Mouse (Mus musculus): Measurements from ENCODE around the gene Gm49661.

Gene Gm49661

DNA sequence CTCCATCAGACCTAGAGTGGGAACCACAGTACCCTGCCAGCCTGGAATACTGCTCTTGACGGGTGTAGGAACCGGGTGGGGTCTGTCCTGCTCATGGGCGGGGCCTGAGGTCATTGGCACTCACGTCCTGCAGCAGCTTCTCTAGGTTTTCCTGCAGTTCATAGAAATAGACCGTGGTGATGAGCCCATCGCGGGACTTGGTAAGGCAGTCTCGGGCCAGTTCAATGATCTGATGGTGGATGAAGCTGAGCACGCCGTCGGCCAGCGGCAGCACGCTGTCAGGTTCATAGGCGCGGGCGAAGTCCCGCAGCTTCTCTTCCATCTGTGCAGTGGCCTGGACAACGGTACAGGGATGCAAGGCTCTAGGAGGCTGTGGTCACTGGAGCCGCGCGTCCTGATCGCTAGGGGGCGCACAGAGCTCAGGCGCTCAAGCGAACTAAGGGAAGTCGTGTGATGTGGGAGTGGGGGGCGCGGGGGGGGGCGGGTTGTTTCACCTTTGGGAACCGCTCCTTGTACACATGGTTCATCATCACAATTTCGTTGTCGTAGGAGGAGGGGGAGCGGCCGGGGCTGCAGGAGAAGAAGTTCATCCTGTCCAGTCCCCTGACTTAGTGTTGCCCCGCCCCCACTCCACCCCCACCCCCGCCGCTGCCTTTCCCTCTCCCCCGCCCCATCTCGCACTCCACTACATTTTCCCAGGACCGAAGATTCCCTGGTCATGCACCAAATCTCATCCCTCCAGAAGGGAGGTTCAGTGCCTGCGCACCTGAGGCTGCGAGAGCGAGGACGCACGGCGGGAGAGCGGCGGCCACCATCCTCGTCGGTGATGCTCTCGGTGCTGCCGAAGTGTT, 40.6 kb downstream of the Gm49661 start:
- DNase-seq, result no peak

- DNase-seq, result no peak
Observed at GRCm38 (mm10) chr8:84927513-84927912, 41.7 kb downstream of the Gm49661 start.

DNA sequence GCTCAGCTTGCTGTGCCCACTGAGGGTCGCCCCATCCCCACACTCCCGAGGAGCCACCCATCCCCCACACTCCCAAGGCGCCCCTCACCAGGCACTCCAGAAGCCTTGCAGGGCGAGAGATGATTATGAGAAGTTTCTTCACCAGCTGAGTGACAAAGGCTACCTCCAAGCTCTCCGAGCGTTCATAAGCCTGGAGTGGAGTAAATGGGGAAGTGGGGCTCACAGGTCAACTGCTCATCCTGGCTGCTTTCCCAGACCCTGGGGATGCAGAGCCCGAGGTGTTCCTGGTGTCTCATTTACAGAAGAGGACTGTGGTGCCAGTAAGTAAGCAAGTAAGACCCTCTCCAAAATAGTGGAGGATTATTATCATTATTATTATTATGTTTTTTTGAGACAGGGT, 43.7 kb downstream of the Gm49661 start:
- no peak for DNase-seq

- no peak for DNase-seq
Observed at GRCm38 (mm10) chr8:84921596-84921995, 47.6 kb downstream of the Gm49661 start.

DNA sequence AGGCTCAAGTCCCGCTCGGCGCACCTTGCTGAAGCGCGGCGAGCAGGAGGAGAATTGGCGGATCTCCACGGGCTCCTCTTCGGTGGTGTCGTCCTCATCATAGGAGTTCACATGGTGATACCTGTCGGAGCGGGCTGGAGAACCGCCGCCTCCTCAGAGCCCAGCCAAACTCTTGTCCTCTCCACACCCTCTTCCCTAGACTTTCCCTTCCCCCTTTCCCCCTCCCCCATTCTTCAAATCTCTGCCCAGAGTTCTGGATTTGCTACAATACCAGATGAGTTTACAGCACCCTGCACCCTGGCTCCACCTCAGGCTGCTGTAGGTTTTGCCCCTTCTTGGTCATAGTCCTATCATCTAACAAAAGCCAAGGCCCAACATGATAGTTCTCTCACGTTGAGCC, 50.6 kb downstream of the Gm49661 start:
- DNase-seq, result no peak

DNA sequence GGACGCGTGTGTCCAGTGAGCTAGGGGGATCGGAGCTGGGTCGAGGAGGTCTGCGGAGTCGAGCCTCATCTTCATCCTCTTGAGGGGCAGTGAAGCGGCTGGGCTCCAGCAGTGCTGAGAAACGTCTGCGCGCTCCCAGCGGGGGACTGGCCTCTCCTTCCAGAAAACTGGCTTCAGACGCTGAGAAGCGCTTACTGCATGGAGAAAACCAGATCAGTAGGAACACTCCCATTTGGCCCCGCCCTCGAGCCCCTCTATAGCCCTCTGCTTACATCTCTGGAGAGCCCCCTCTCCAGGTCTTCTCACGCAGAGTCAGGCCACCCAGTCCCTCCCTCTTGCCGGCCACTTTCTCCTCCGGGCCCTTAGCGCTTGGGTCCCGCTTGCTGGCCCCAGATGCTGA, 51.5 kb downstream of the Gm49661 start:
- DNase-seq, result no peak
